Mouse (Mus musculus): ENCODE data around the gene Il17ra. TPM values are rescaled to one million over a fixed set of nuclear protein-coding genes. Genes with fewer than 3 reads are reported as not detected.
A peak's percentile ranks its signal among the peaks of the same experiment; 100 is the strongest.

Il17ra gene
- total RNA-seq, 2 experiments from 2014 or later, result 3.3 to 4.1 TPM

DNA sequence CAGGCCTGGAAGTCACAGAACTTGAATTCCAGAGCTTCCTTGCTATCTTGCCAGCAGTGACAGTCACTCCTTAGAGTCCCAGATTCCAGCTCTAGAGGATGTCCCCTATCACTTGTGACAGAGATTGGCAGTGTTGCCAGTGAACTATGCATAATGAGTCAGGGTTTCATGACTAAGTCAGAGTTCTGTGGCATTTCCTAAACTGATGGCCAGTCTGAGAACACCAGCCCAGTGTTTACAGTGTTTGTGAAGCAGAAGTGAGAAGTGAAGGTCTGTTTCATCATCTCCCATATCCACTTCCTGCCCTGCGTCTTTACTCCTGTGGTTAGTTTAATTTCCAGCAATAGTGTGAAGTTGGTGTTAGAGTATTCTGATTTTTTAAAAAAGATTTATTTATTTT lies 7.6 kb downstream of the Il17ra start:
- intact Hi-C loops (cut with DNase I), result no loop called here
- DNase-seq, result no peak

DNA sequence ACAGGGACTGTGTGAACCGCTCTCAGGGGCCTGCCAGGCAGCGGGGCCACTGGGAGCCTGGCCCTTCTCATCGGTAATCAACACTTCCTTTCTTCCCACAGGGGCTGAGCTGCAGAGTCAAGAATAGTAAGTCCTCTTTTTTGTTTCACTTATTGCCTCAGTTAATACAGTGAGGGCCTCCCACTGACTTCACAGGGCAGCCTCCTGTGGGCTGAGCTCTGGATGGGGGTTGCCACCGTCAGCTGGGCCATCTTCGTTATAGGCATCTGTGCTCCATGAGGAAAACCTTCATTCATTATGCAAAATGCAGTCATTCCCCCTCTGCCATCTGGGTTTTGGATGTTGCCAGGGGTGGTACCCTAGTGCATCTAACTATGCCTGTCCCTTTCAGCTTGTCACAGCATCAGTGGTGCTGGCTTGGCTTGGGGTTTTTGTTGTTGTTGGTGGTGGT lies 9.0 kb downstream of the Il17ra start:
- peak; percentile 39 for DNase-seq
- intact Hi-C loops (cut with DNase I), result no loop called here

DNA sequence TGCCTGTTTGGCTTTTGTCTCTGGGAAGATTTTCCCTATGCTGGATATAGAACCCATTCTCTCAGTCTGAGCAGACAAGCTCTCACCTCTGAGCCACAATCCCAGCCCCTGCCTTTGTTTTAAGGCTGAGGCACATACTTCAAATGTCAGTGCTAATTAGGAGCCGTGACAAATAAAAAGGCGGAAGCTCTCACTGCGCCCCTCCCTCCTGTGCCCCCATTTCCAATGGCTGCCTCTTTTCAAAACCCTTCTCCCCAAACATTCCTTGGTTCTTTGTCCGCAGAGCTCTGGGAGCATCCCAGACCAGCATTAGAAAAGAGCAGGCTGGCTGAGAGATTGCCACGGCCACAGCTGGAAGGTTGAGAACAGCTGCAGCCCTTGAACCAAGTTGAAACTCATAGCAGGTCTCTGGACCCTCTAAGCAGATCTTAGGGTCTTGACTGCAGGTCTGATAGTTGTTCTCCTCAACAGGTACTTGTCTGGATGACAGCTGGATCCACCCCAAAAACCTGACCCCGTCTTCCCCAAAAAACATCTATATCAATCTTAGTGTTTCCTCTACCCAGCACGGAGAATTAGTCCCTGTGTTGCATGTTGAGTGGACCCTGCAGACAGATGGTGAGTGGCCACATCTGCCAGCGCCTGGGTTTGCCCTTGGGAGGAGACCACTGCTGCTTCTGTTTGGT lies 9.6 kb downstream of the Il17ra start:
- intact Hi-C loops (cut with DNase I), result no loop called here
- no peak for DNase-seq

DNA sequence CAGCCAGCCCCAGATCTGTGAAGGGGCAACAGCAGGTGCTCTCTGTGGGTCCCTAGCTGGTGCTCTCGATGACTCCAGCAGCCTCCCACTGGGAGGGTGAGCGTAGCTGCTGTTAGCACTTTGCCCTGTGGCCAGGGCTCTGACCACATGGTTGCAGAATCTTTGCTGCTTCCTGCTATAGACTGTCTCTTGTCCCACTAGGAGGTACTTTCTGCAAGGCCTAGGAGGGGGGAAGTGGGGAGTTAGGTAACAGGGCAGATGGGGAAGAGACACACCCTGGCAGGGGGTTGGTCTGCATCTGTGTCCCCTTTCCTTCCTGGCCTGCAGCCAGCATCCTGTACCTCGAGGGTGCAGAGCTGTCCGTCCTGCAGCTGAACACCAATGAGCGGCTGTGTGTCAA lies 10.4 kb downstream of the Il17ra start:
- intact Hi-C loops (cut with DNase I), result no loop called here
- DNase-seq, result peak; percentile 65

DNA sequence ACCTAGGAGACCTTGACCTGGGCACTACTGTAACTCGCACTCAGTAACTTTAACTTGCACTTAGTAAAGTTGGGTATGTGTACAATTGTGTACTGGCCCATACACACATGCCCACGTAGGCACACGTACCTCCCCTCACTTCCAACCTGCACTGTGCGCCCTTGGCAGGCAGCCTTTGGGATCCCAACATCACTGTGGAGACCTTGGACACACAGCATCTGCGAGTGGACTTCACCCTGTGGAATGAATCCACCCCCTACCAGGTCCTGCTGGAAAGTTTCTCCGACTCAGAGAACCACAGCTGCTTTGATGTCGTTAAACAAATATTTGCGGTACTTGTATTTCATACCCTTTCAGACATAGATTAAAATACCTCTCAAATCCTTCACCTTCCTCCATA lies 12.2 kb downstream of the Il17ra start:
- intact Hi-C loops (cut with DNase I), result no loop called here
- DNase-seq, result no peak

DNA sequence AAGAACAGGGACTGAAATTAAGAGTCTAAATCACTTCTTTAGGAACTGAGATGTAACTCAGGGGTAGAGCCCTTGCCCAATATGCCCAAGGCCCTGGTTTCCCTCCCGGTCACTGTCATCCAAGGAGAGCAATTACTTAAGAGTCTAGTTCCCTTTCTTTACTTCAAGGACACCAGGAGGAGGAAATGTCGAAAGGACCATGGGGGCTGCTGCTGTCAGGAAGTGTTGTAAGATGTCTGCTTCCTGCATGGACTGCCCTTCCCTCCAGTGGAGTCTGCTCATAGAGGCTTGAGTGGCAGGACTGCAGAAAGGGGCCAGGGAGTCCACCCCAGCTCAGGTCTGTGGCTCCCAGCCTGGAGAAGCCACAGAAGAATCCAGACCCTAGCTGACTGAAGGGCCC lies 16.3 kb downstream of the Il17ra start:
- DNase-seq, result no peak
- intact Hi-C loops (cut with DNase I), result no loop called here

DNA sequence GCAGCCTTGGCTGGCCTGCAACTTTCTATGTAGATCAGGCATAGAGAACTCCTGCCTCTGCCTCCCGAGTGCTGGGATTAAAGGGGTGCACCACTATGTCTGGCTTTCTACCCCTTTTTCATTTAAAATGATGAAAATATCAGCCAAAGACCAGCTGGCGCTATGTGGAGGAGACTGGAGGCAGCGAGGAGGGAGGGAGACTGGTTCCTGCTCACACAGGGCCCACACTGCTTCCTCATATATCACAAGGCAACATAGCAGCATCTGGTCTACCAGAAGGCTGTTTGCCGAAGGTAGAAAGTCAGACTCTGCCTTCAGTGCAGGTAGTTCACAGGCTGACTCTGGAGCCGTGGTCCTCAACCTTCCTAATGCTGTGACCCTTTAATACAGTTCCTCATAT lies 17.3 kb downstream of the Il17ra start:
- intact Hi-C loops (cut with DNase I), result no loop called here
- no peak for DNase-seq

DNA sequence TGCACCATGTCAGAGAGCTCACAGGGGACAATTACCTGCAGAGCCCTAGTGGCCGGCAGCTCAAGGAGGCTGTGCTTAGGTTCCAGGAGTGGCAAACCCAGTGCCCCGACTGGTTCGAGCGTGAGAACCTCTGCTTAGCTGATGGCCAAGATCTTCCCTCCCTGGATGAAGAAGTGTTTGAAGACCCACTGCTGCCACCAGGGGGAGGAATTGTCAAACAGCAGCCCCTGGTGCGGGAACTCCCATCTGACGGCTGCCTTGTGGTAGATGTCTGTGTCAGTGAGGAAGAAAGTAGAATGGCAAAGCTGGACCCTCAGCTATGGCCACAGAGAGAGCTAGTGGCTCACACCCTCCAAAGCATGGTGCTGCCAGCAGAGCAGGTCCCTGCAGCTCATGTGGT lies 18.5 kb downstream of the Il17ra start:
- intact Hi-C loops (cut with DNase I), result no loop called here
- no peak for DNase-seq

DNA sequence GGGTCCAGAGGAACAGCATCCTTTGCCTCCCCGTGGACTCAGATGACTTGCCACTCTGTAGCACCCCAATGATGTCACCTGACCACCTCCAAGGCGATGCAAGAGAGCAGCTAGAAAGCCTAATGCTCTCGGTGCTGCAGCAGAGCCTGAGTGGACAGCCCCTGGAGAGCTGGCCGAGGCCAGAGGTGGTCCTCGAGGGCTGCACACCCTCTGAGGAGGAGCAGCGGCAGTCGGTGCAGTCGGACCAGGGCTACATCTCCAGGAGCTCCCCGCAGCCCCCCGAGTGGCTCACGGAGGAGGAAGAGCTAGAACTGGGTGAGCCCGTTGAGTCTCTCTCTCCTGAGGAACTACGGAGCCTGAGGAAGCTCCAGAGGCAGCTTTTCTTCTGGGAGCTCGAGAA lies 19.0 kb downstream of the Il17ra start:
- no peak for DNase-seq
- intact Hi-C loops (cut with DNase I), result no loop called here

DNA sequence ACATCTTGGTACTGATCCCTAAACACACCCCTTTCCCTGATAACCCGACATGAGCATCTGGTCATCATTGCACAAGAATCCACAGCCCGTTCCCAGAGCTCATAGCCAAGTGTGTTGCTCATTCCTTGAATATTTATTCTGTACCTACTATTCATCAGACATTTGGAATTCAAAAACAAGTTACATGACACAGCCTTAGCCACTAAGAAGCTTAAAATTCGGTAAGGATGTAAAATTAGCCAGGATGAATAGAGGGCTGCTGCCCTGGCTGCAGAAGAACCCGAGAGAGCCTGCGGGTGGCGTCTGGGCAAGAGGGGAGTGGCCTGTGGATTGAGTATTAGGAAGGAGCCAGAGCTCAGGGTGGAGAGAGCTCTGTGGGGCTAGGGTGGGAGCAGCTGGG lies 19.7 kb downstream of the Il17ra start:
- no peak for DNase-seq
- intact Hi-C loops (cut with DNase I), result no loop called here

DNA sequence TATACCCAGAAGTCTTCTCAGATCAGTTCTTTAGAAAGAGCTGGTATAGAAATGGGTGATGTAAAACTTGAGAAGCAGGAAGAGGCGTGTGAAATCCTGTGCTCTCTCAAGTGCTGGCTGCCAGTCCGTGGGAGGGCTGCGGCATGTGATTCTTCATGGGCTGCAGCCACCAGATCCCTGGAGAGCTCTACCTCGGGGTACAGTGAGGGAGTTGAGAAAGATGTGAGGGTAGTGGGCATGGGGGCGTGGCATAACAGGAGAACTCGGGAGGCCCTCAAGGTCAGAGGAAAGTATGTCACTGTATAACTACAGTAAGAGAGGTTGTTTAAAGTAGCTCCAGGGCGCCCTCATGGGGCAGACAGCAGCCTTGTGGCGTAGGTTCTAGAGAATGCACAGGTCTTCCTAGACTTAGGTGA lies 20.2 kb downstream of the Il17ra start:
- peak; percentile 47 for DNase-seq
- intact Hi-C loops (cut with DNase I), result no loop called here

DNA sequence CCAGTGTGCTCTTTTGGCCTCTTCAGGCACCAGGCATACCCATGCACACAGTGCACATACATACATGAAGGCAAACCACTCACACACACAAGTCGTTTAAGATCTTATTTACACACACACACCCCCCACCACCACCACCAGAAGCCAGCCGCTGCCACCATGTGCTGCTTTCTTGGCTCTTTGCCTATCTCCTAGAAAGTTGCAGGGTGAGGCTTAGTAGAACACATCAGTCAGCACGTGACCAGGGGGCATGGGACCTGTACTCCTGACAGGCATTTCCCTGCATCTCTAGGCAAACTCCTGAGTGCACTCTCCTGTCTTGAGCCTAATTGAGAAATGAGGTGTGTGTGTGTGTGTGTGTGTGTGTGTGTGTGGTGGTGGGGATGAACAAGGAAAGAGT lies 22.0 kb downstream of the Il17ra start:
- intact Hi-C loops (cut with DNase I), result no loop called here
- no peak for DNase-seq

DNA sequence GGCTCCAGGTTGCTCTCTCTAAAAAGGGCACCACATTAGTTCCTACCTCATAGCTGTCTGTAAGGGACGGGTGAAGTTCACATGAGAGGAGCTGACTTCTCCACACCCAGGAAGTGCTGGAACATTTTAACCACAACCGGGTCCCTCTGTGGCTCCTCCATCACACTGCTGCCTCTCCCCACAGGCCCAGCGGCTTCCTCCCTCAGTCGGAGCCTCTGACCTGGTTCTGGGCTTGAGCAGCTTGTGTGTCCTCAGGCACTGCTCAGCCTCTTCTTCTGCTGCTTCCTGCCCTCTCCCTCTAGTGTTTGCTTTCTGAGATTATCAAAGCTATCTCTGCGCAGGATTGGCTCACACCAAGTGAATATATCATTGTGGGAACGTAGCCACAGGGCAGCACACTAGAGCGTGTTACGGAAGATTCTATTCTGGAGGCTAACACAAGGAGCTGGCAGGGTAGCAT lies 23.0 kb downstream of the Il17ra start:
- DNase-seq, result no peak
- intact Hi-C loops (cut with DNase I), result no loop called here

DNA sequence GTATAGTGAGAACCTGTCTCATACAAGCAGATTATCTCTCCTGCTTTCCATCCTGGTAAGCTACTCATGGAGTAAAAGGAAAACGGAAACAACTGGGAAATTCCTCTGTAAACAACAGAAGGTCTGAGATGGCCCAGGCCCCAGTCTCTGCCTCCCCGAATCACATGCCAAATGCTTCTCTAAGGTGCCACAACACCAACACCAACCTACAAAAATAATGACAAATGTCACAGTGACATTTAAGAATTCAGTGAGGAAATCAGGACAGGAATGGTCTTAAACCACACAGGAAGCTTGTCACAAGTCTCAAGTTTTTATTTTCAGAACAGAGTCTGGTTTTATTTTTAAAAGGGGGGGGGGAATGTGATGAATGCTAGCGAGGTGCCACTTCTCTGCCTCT lies 25.6 kb downstream of the Il17ra start:
- DNase-seq, result no peak
- intact Hi-C loops (cut with DNase I), result no loop called here

DNA sequence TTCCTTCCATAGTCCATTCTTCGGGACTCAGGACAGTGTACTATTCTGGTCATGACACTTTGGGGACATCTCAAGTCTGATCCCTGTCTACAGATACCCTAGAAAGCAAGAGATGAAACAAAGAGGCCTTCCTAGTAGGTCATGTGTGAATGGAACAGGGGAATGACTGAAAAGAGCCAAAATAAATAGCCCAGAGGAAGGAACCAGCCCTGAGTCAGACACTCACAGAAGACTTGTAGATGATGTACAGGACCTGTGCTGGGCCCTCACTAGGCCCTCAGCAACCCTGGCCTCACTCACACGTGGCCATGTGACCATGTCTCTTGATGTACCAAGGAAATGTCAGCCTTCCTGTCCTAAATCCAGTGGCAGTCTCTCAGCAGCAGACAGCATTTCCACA lies 26.4 kb downstream of the Il17ra start:
- no peak for DNase-seq
- intact Hi-C loops (cut with DNase I), result no loop called here

DNA sequence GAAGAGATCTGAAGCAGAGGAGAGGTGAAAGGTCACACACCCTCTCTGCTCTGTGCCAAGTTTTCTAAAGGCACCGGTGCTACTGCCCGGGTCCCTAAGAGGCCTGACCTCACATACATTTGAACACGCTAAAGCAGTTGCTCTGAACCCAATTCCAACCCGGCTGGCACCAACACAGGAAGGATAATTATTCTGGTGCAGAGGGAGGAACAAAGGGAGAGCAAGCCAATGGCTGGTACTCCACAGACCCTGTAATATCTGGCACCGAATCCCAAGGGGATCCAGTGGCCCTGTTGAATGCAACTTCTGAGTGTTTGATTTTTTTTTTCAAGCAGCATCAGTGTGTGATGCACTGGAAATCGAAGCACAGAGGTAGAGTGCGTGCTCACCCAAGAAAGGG lies 28.0 kb downstream of the Il17ra start:
- intact Hi-C loops (cut with DNase I), result no loop called here
- DNase-seq, result no peak

DNA sequence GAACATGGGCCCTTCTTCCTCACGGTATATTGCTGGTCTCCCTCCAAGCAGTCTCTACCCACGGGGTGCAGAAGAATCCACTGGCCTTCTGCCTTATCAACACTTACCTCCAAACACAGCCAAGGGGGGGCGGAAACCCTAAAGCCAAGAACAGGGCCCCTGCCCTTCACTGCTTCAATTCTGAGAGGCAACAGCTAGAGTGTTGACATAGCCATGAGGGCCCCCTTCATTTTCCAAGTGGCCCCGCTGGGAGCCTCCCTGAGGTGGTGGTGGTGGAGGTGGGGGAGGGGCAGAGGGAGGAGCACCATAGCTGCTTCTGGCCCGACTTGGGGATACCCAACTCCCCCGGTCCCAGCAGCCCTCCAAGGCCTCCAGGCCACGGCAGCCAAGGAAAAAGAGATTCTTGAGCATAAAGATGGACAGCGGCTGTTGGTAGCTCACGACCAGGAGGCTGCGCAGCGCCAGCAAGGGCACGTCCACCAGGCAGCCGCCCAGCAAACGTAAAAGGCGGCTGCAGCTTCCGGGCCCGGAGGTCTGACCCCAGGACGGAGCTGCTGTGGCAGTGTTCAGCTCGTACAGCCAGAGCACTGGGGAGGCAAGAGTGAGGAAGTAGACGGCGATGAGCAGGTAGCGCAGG lies 28.9 kb downstream of the Il17ra start:
- no peak for DNase-seq
- intact Hi-C loops (cut with DNase I), result no loop called here

DNA sequence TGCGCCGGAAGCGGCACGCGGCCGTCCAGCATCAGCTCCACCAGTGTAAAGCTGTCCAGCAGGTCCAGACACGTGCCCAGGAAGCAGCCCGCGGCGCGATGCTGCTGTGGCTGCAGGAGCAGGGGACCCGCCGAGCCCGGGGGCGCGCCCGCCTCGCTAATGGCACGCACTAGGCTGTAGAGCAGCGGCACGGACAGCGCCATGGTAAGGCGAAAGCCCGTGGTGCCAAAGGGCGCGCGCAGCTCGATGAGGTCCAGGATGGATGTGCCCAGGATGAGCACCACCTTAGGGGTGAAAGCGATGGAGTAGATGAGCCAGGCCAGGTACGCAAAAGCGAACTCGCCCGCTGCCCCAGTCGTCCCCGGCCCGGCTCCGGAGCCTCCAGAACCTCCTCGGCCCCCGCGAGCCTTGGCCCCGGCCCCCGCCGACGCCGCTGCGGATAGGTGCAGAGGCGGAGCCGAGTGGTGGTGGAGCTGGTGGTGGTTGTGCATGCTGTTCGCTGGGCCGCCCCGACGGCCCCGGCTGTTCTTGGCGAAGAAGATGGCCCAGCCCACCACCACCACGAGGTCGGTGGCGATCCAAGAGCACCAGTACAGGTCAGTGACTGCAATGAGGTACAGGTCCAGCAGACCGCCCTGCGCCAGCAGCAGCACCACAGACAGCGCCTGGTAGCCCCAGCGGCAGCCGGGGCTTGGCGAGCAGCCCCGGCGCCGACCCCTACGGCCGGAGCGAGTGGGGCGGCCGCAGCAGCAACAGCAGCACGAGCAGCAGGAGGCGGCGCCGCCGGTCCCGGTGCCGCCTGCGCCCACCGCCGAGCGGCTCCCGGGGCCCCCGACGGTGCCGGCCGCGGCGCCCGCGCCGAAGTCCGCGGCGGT lies 29.7 kb downstream of the Il17ra start:
- peak; percentile 45 for DNase-seq

DNA sequence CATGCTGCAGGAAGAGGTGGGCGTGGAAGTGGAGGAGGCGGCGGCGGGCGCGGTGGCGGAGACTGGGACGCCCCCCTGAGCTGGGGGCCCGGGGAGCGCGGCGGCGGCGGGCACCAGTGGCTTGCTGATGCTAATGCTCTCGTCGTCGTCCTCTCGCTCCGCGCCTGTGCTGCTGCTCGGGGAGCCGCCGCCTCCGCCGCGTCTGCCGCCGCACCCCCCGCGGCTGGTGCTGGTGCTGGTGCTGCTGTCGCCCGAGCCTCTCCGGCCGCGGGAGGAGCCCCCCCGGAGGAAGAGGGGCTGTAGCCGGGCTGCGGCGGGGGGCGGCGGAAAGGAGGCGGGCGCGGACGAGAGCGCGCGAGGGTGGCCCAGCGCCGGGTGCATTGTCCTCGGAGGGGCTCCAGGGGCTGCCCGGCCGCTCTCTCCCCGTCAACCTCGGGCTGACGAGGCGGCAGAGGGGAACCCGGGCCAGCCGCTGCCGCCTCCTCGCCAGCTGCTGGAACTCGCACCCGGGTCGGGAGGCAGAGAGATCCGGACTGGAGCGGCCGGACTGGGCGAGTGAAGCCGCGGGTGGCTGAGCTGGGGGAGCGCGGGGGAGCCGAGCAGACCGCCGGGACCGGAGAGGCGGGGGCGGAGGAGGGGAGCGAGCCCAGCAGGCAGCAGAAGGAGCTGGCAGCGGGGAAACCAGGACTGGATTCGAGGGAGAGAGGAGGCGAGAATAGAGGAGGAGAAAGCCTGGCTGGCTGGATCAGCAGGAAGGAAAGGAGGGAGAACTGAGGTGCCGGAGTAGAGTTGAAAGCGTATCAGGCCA lies 30.5 kb downstream of the Il17ra start, which contains the start of gene Tmem121b:
TSS of gene Tmem121b (minus strand) at position 434 of the 808 bp plus-strand sequence.
- intact Hi-C loops (cut with DNase I), result no loop called here
- DNase-seq, result peak; percentile 89

More for the DNA sequence above, 29.7 kb downstream of the Il17ra start:
- intact Hi-C loops (cut with DNase I), result no loop called here

DNA sequence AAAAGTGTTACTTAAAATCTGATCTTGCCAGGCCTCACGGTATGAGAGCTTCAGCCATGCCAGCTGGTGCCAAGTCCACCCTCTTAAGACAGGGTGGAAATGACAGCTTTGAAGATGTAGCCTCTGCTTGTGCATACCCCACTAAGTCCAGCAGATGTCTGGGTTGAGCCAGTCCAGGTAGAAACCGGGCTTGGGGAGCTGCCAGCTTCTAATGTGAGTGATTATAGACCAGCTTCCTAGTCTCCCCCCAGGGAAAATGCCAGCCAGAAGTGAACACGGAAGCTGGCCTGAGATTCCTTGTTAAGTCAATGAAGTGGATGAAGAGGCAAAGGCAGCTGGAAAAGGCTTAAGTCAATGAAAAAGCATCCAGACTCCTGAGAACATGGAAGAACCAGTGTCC lies 33.5 kb downstream of the Il17ra start:
- intact Hi-C loops (cut with DNase I), result no loop called here

DNA sequence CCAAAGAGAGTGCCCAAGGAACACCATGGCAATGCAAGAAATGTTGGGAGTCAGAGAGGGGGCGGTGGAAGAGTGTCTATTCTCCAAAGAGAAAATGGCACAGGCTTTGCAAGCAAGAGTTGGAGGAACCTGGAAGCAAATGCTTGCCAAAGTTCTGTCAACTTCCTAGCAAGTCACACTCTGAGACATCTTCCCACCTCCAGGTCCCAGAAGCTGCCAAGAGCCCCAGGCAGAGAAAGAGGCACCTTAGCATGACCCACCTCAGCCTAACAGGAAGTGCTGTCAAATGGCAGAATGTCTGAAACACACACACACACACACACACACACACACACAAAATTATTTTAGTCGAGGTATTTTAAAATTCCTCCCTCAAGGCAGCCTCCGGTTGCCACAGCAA lies 41.0 kb downstream of the Il17ra start:
- DNase-seq, result no peak
- intact Hi-C loops (cut with DNase I), result no loop called here

More for the DNA sequence above, 33.5 kb downstream of the Il17ra start:
- peak; percentile 71 for DNase-seq

Measured in left cerebral cortex, postnatal 4 days (tissue).